Mouse (Mus musculus) testis, adult 2 months (tissue): ENCODE measurements around the gene BC035947.

ENCODE experiments used
- CTCF ChIP-seq: fragments of 200-500 bp; IDR thresholded peaks from 2 replicates; pipeline ENCODE4 v1.5.1; 2012; ENCODE audit warnings: low read depth, mild to moderate bottlenecking, inconsistent platforms, low read length, moderate library complexity; ENCODE audit not compliant: control insufficient read depth, insufficient read depth, insufficient replicate concordance
- POLR2A ChIP-seq: fragments of 200-500 bp; IDR thresholded peaks from 2 replicates; pipeline ENCODE4 v1.6.1; 2012; ENCODE audit warnings: low read depth, mild to moderate bottlenecking, inconsistent platforms, low read length, moderate library complexity; ENCODE audit not compliant: control insufficient read depth

- TF ChIP-seq POLR2A (no peak), CTCF (no peak)
Measured at GRCm38 (mm10) chr1:78490143-78490542, 21.8 kb downstream of the BC035947 start.
